Mouse (Mus musculus): ENCODE measurements around the gene Insyn1.

The Insyn1 gene

GRCm38 (mm10) chr9:58533322-58533721 is 44.9 kb downstream of the Insyn1 start:
- in situ Hi-C loops (cut with MboI, MseI): no loop called here

DNA sequence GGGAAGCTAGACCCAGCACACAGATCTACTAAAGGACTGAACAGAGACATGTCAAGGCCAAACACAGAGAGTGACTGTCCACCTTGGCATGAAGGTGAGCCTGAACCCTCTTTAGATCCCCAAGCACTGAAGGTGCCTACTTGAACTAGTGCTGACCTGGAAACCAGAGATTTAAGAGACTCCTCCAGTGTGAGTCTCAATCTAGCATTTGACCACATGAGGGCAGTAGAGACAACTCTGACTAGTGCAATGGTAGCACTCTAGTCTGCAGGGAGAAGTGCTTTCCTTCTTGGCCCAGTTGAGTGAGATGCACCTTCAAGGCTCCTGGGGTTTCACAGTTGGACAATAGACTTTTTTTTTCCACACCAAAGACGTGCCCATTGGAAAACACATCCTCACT is 46.4 kb downstream of the Insyn1 start:
- in situ Hi-C loops (cut with MboI, MseI): loop anchor here (5.0 kb wide), 1 partner anchor 393 kb away; no protein-coding TSS in a partner anchor

- in situ Hi-C loops (cut with MboI, MseI): loop anchor here (5.0 kb wide), 1 partner anchor 392 kb away; no protein-coding TSS in a partner anchor
Measured at GRCm38 (mm10) chr9:58535447-58536134, 47.2 kb downstream of the Insyn1 start.

GRCm38 (mm10) chr9:58537774-58538173 is 49.4 kb downstream of the Insyn1 start:
- in situ Hi-C loops (cut with MboI, MseI): loop anchor here (5.0 kb wide), 1 partner anchor 390 kb away; no protein-coding TSS in a partner anchor

- in situ Hi-C loops (cut with MboI, MseI): loop anchor here (5.0 kb wide), 2 partner anchors 87 to 387 kb away; no protein-coding TSS in a partner anchor
Measured at GRCm38 (mm10) chr9:58539886-58540285, 51.5 kb downstream of the Insyn1 start.

DNA sequence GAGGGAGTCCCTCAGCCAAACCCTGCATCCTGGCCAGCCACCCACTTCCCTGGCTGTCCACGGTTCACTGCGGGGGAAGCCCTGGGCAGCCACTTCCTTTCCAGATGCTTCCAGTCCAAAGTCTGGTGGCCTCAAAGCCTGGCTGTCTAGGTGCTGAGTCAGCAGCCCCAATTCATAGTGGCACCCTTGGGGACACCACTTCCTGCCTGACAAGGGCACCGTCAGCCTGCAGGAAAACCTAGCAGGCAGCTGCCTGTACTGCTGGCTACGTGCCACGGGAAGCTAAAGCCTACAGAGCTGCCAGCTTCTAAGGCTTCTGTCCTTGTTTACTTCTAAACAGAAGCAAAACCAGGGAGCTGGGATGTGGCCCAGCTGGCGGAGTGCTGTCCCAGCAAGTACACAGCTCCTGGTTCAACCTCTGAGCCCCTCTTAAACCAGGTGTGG is 53.5 kb downstream of the Insyn1 start:
- in situ Hi-C loops (cut with MboI, MseI): loop anchor here (5.0 kb wide), 1 partner anchor 85 kb away; no protein-coding TSS in a partner anchor

- in situ Hi-C loops (cut with MboI, MseI): loop anchor here (5.0 kb wide), 1 partner anchor 82 kb away; no protein-coding TSS in a partner anchor
Measured at GRCm38 (mm10) chr9:58544879-58545324, 56.5 kb downstream of the Insyn1 start.

GRCm38 (mm10) chr9:58545428-58545827 is 57.0 kb downstream of the Insyn1 start:
- in situ Hi-C loops (cut with MboI, MseI): no loop called here

DNA sequence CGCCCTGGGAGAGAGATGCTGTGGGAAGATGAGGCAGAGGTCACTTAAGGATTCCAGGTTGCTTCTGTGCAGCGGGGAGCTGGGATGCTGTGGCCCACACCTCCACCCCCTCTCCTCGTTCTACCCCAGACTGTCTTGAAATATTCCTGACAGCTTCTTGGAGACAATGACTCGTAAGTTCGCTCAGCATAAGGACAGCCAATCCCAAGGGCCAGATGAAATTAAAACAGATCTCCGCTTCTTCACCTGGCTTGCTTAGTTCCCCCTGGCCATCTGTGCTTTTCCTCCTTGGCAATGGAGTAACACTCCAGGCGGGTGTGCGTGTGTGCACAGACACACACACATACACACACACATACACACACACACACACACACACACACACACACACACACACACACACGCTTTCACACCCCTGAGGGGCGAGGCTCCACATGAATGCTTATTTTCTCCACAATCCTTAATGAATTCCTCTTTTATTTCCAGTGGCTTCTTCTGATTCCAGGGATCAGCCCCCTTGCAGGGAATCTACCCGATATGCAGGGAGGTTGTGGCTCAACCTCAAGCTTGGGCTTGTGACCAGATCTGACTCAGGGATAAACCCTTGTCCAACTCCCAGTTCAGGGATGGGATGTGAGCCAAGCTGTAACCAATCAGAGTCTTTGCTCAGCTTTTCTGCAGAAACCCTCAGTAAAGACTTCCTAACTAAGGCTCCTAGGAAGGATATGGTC is 58.4 kb downstream of the Insyn1 start:
- in situ Hi-C loops (cut with MboI, MseI): no loop called here

DNA sequence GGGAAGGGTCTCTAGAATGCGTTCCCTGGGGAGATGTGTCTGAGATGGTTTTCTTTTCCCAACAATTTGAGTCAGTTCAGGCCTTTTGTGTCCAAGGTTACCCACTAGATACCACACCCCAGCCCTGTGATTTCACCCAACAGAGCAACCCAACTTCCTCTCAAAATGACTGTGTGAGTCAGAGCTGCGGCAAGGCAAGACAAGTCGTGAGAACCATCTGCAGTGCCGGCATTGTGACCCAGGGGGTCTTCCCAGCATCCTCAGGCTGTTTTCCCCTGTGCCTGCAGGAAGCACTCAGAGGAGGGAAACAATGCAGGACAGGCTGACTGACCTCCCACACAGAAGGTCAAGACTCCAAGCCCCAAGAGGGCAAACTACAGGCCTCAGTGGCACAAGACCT is 60.5 kb downstream of the Insyn1 start:
- in situ Hi-C loops (cut with MboI, MseI): no loop called here

All from T-helper 1 cell (primary cell).